Mouse (Mus musculus): ENCODE data around the gene Ippk. TPM values are rescaled to one million over a fixed set of nuclear protein-coding genes. Genes with fewer than 3 reads are reported as not detected.

The Ippk gene
- total RNA-seq (2023; ENCODE audit: inconsistent age) = 7.0 to 8.0 TPM (median 7.0 TPM) in 4 replicates

GRCm38 (mm10) chr13:49420754-49421605 is at the start of gene Ippk:
TSS of gene Ippk (plus strand) at chr13:49421249.

GRCm38 (mm10) chr13:49492376-49493368 is 71.6 kb downstream of the Ippk start, which contains the start of gene Tes3-ps:
TSS of gene Tes3-ps (plus strand) at chr13:49493318.

GRCm38 (mm10) chr13:49504510-49504909 is 83.5 kb downstream of the Ippk start, which contains the start of gene Ecm2:
TSS of gene Ecm2 (plus strand) at chr13:49504810.

Other genes starting within 250 kb of the Ippk start
- gene Ninj1, start 233.8 kb upstream of the Ippk start, total RNA-seq (2023; ENCODE audit: inconsistent age) = 30.5 to 35.2 TPM (median 32.7 TPM) in 4 replicates
- 44.6 to 49.7 TPM (median 45.3 TPM) in 4 replicates for gene Card19, start 205.2 kb upstream of the Ippk start, total RNA-seq (2023; ENCODE audit: inconsistent age)
- gene Susd3, start 172.5 kb upstream of the Ippk start, total RNA-seq (2023; ENCODE audit: inconsistent age) = 43.6 to 51.0 TPM (median 46.1 TPM) in 4 replicates
- 107 to 116 TPM (median 113 TPM) in 4 replicates for gene Fgd3, start 100.9 kb upstream of the Ippk start, total RNA-seq (2023; ENCODE audit: inconsistent age)
- 22.0 to 27.9 TPM (median 24.9 TPM) in 4 replicates for gene Bicd2, start 79.7 kb upstream of the Ippk start, total RNA-seq (2023; ENCODE audit: inconsistent age)
- gene Tes3-ps, start 72.1 kb downstream of the Ippk start, total RNA-seq (2023; ENCODE audit: inconsistent age) = 0.66 to 1.6 TPM (median 0.85 TPM) in 4 replicates
- not detected in 4 replicates for gene Ecm2, start 83.6 kb downstream of the Ippk start, total RNA-seq (2023; ENCODE audit: inconsistent age)
- gene Aspn, start 123.2 kb downstream of the Ippk start, total RNA-seq (2023; ENCODE audit: inconsistent age) = not detected in 4 replicates
- gene Omd, start 161.2 kb downstream of the Ippk start, total RNA-seq (2023; ENCODE audit: inconsistent age) = not detected in 4 replicates
- not detected in 4 replicates for gene Ogn, start 186.8 kb downstream of the Ippk start, total RNA-seq (2023; ENCODE audit: inconsistent age)
- gene Cenpp, start 231.5 kb downstream of the Ippk start, total RNA-seq (2023; ENCODE audit: inconsistent age) = 0.67 to 2.0 TPM (median 1.4 TPM) in 4 replicates
- 39.0 to 48.0 TPM (median 41.0 TPM) in 4 replicates for gene Nol8, start 231.8 kb downstream of the Ippk start, total RNA-seq (2023; ENCODE audit: inconsistent age)

Data from B cell, adult (primary cell).